Mouse (Mus musculus): ENCODE data around the gene Pogk. TPM values are rescaled to one million over a fixed set of nuclear protein-coding genes. Genes with fewer than 3 reads are reported as not detected.

Gene Pogk
- polyA plus RNA-seq, 1 experiment from 2014 or later, result 43.6 TPM

DNA sequence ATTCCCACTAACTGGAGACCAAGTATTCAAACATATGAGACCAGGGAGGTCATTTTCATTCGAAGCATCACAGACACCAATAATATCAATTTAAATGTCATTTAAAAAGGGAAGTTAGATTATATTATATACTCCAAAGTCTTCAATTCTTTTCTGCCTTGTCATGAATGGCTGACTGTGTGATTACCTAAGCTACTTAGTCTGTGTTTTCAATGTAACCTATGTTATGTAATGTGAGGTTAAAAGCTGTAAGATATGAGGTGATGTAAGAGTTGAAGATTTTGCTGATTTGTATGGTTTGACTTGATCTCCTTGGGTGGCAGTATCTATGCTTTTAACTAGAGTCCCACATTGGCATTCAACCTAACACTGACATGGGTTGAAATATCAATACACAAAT is 67.1 kb downstream of the Pogk start:
- Histone ChIP-seq H3K4me1 (peaks cover 6% of the 10 kb centered on the region; the same call in 1 of the 2 replicates), H3K27me3 (replicated peaks) (peaks cover 10% of the 10 kb centered on the region; the same call in 1 of the 2 replicates), H3K4me2 (replicated peaks) (no peak overlapping the region), H3K27ac (no peak overlapping the region), H3K36me3 (no peaks in the 10 kb centered on the region), H3K4me3 (no peak overlapping the region), H3K9me3 (no peaks in the 10 kb centered on the region), H3K9ac (no peak overlapping the region)
- WGBS, result 90% methylated on average over 1 of the region's 1 CpGs
- ATAC-seq (ENCODE audit: low FRiP score, low read depth), result no peak

DNA sequence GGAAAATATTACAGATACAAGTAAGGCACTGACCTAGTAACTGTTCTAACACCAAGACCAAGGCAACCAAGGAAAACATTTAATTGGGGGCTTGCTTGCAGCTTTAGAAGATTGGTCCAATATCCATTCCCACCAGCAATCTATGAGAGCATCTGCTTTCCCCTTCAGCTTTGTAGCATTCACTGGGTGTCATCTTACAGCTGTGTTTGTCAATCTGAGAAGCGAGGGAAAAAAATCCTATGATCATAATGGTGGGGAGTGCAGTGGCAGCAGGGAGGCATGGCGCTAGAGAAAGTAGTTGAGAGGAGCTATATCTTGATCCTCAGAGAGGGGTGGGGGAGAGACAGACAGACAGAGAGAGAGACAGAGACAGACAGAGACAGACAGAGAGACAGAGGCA is 67.6 kb downstream of the Pogk start:
- Histone ChIP-seq H3K9ac (no peak overlapping the region), H3K27me3 (replicated peaks) (peaks cover 9% of the 10 kb centered on the region; the same call in 1 of the 2 replicates), H3K27ac (no peak overlapping the region), H3K4me1 (peaks cover 6% of the 10 kb centered on the region; the same call in 1 of the 2 replicates), H3K9me3 (no peaks in the 10 kb centered on the region), H3K4me2 (replicated peaks) (no peak overlapping the region), H3K4me3 (no peak overlapping the region), H3K36me3 (no peaks in the 10 kb centered on the region)
- 79% methylated on average over 2 of the region's 2 CpGs for WGBS
- no peak for ATAC-seq (ENCODE audit: low FRiP score, low read depth)

DNA sequence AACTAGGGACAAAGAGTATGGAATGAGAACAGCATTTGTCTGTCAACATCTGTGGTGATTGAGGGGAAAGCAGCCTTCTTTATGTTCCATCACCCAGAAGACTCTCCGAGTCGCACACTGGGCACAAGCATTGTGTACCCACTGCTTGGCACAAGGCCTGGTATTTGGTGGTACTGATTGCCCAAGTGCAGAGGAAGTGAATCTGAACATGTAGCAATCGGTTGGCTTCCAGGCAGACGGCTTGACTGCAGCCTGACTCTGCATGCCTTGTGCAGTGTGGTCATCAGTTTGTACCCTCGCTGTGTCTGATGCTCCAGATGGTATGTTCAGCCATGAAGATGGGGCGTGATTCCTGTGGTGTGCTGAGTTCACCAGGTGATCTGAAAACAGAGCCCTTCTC is 70.6 kb downstream of the Pogk start:
- H3K4me3 ChIP-seq, result no peak overlapping the region
- peaks cover 6% of the 10 kb centered on the region; the same call in 1 of the 2 replicates for H3K27me3 ChIP-seq (replicated peaks)
- no peak overlapping the region for H3K27ac ChIP-seq
- ATAC-seq (ENCODE audit: low FRiP score, low read depth), result no peak
- H3K9ac ChIP-seq, result no peak overlapping the region
- no peaks in the 10 kb centered on the region for H3K36me3 ChIP-seq
- WGBS, result 91% methylated on average over 6 of the region's 6 CpGs
- no peak overlapping the region for H3K4me2 ChIP-seq (replicated peaks)
- H3K4me1 ChIP-seq, result peaks cover under 1% of the 10 kb centered on the region; the same call in 1 of the 2 replicates
- no peaks in the 10 kb centered on the region for H3K9me3 ChIP-seq

Other genes starting within 250 kb of the Pogk start
- not detected in 2 replicates for gene Mael, start 171.1 kb downstream of the Pogk start, polyA plus RNA-seq (2016; fragmentation: Nextera tagmentation; extraction: Ambion mirVana)
- 5.1 and 5.3 TPM in 2 replicates for gene Ildr2, start 155.7 kb downstream of the Pogk start, polyA plus RNA-seq (2016; fragmentation: Nextera tagmentation; extraction: Ambion mirVana)
- 60.2 and 65.1 TPM in 2 replicates for gene Tada1, start 30.8 kb downstream of the Pogk start, polyA plus RNA-seq (2016; fragmentation: Nextera tagmentation; extraction: Ambion mirVana)
- gene Gm4846, start 87.7 kb upstream of the Pogk start, polyA plus RNA-seq (2016; fragmentation: Nextera tagmentation; extraction: Ambion mirVana), result not detected in 2 replicates
- not detected in 2 replicates for gene Gm4847, start 237.8 kb upstream of the Pogk start, polyA plus RNA-seq (2016; fragmentation: Nextera tagmentation; extraction: Ambion mirVana)